Mouse (Mus musculus): ENCODE results near the gene Scin. TPM values are rescaled to one million over a fixed set of nuclear protein-coding genes. Genes with fewer than 3 reads are reported as not detected.

Scin gene
- total and polyA plus RNA-seq, 3 experiments: 0.30 TPM; not detected in 2

GRCm38 (mm10) chr12:40116214-40116613, 17.8 kb downstream of the Scin start:
- TF ChIP-seq POLR2AphosphoS5 (IDR thresholded peaks at IDR 0.05; ENCODE audit: insufficient replicate concordance, low read depth, low read length): no peak
- TF ChIP-seq CTCF (IDR thresholded peaks at IDR 0.05; ENCODE audit: low read depth, low read length): no peak
- TF ChIP-seq TAL1 (conservative IDR thresholded peaks at IDR 0.05; ENCODE audit: low read depth, low read length): no peak
- TF ChIP-seq GATA2 (IDR thresholded peaks at IDR 0.05; ENCODE audit: borderline replicate concordance, low read depth, low read length): no peak
- no peak for TF ChIP-seq GATA1 (IDR thresholded peaks at IDR 0.05; ENCODE audit: borderline replicate concordance, low read length)
- Histone ChIP-seq H3K36me3 (replicated peaks) (no peaks in the 10 kb centered on the region), H3K27me3 (ENCODE audit: insufficient read depth, low read length) (no peaks in the 10 kb centered on the region), H3K9me3 (replicated peaks) (no peaks in the 10 kb centered on the region), H3K4me1 (ENCODE audit: insufficient read depth, low read depth, low read length) (no peaks in the 10 kb centered on the region), H3K4me3 (ENCODE audit: low read depth, low read length) (no peak overlapping the region)
- ATAC-seq (ENCODE audit: extremely low read depth, insufficient number of reproducible peaks, low FRiP score, poor library complexity, severe bottlenecking): no peak
- no peak for DNase-seq (ENCODE audit: low spot score)

- H3K4me3 ChIP-seq (ENCODE audit: low read depth, low read length): no peak overlapping the region
- DNase-seq (ENCODE audit: low spot score) (no peak), ATAC-seq (ENCODE audit: extremely low read depth, insufficient number of reproducible peaks, low FRiP score, poor library complexity, severe bottlenecking) (no peak)
- no peaks in the 10 kb centered on the region for H3K36me3 ChIP-seq (replicated peaks)
- no peaks in the 10 kb centered on the region for H3K27me3 ChIP-seq (ENCODE audit: insufficient read depth, low read length)
- H3K4me1 ChIP-seq (ENCODE audit: insufficient read depth, low read depth, low read length): no peaks in the 10 kb centered on the region
- H3K9me3 ChIP-seq (replicated peaks): no peaks in the 10 kb centered on the region
- TF ChIP-seq GATA2 (IDR thresholded peaks at IDR 0.05; ENCODE audit: borderline replicate concordance, low read depth, low read length) (no peak), CTCF (IDR thresholded peaks at IDR 0.05; ENCODE audit: low read depth, low read length) (no peak), TAL1 (conservative IDR thresholded peaks at IDR 0.05; ENCODE audit: low read depth, low read length) (no peak)
These were observed 19.1 kb downstream of the Scin start for GRCm38 (mm10) chr12:40114883-40115282.

- Histone ChIP-seq H3K36me3 (replicated peaks) (no peaks in the 10 kb centered on the region), H3K9me3 (replicated peaks) (no peaks in the 10 kb centered on the region), H3K27me3 (ENCODE audit: insufficient read depth, low read length) (no peaks in the 10 kb centered on the region), H3K4me1 (ENCODE audit: insufficient read depth, low read depth, low read length) (no peaks in the 10 kb centered on the region), H3K4me3 (ENCODE audit: low read depth, low read length) (no peak overlapping the region)
- DNase-seq (ENCODE audit: low spot score) (no peak), ATAC-seq (ENCODE audit: extremely low read depth, insufficient number of reproducible peaks, low FRiP score, poor library complexity, severe bottlenecking) (no peak)
- TF ChIP-seq TAL1 (conservative IDR thresholded peaks at IDR 0.05; ENCODE audit: low read depth, low read length) (no peak), GATA1 (IDR thresholded peaks at IDR 0.05; ENCODE audit: borderline replicate concordance, low read length) (no peak)
These were observed 20.0 kb downstream of the Scin start for GRCm38 (mm10) chr12:40114020-40114419.

GRCm38 (mm10) chr12:40113605-40114004, 20.4 kb downstream of the Scin start:
- ATAC-seq (ENCODE audit: extremely low read depth, insufficient number of reproducible peaks, low FRiP score, poor library complexity, severe bottlenecking): no peak
- H3K4me3 ChIP-seq (ENCODE audit: low read depth, low read length): no peak overlapping the region
- no peak for DNase-seq (ENCODE audit: low spot score)
- H3K27me3 ChIP-seq (ENCODE audit: insufficient read depth, low read length): no peaks in the 10 kb centered on the region
- no peaks in the 10 kb centered on the region for H3K9me3 ChIP-seq (replicated peaks)
- H3K4me1 ChIP-seq (ENCODE audit: insufficient read depth, low read depth, low read length): no peaks in the 10 kb centered on the region
- TF ChIP-seq GATA2 (IDR thresholded peaks at IDR 0.05; ENCODE audit: borderline replicate concordance, low read depth, low read length) (no peak), CTCF (IDR thresholded peaks at IDR 0.05; ENCODE audit: low read depth, low read length) (no peak), POLR2AphosphoS5 (IDR thresholded peaks at IDR 0.05; ENCODE audit: insufficient replicate concordance, low read depth, low read length) (no peak), TAL1 (conservative IDR thresholded peaks at IDR 0.05; ENCODE audit: low read depth, low read length) (no peak), GATA1 (IDR thresholded peaks at IDR 0.05; ENCODE audit: borderline replicate concordance, low read length) (no peak)
- no peaks in the 10 kb centered on the region for H3K36me3 ChIP-seq (replicated peaks)

- no peak for TF ChIP-seq POLR2AphosphoS5 (IDR thresholded peaks at IDR 0.05; ENCODE audit: insufficient replicate concordance, low read depth, low read length)
- TF ChIP-seq GATA1 (IDR thresholded peaks at IDR 0.05; ENCODE audit: borderline replicate concordance, low read length): no peak
- no peak for TF ChIP-seq TAL1 (conservative IDR thresholded peaks at IDR 0.05; ENCODE audit: low read depth, low read length)
- no peak for TF ChIP-seq GATA2 (IDR thresholded peaks at IDR 0.05; ENCODE audit: borderline replicate concordance, low read depth, low read length)
- TF ChIP-seq CTCF (IDR thresholded peaks at IDR 0.05; ENCODE audit: low read depth, low read length): no peak
- no peak for ATAC-seq (ENCODE audit: extremely low read depth, insufficient number of reproducible peaks, low FRiP score, poor library complexity, severe bottlenecking)
- Histone ChIP-seq H3K4me3 (ENCODE audit: low read depth, low read length) (no peak overlapping the region), H3K9me3 (replicated peaks) (no peaks in the 10 kb centered on the region), H3K27me3 (ENCODE audit: insufficient read depth, low read length) (no peaks in the 10 kb centered on the region), H3K36me3 (replicated peaks) (no peaks in the 10 kb centered on the region), H3K4me1 (ENCODE audit: insufficient read depth, low read depth, low read length) (0 out of 2 replicates have a peak, but pooled peaks cover 3% of the 10 kb centered on the region)
- no peak for DNase-seq (ENCODE audit: low spot score)
These were observed 24.8 kb downstream of the Scin start for GRCm38 (mm10) chr12:40109227-40109626.

GRCm38 (mm10) chr12:40108143-40108542, 25.9 kb downstream of the Scin start:
- ATAC-seq (ENCODE audit: extremely low read depth, insufficient number of reproducible peaks, low FRiP score, poor library complexity, severe bottlenecking) (no peak), DNase-seq (ENCODE audit: low spot score) (no peak)
- no peaks in the 10 kb centered on the region for H3K9me3 ChIP-seq (replicated peaks)
- H3K4me1 ChIP-seq (ENCODE audit: insufficient read depth, low read depth, low read length): 0 out of 2 replicates have a peak, but pooled peaks cover 3% of the 10 kb centered on the region
- H3K36me3 ChIP-seq (replicated peaks): no peaks in the 10 kb centered on the region
- no peak overlapping the region for H3K4me3 ChIP-seq (ENCODE audit: low read depth, low read length)
- TF ChIP-seq TAL1 (conservative IDR thresholded peaks at IDR 0.05; ENCODE audit: low read depth, low read length): no peak
- no peak for TF ChIP-seq GATA1 (IDR thresholded peaks at IDR 0.05; ENCODE audit: borderline replicate concordance, low read length)
- no peak for TF ChIP-seq POLR2AphosphoS5 (IDR thresholded peaks at IDR 0.05; ENCODE audit: insufficient replicate concordance, low read depth, low read length)
- TF ChIP-seq GATA2 (IDR thresholded peaks at IDR 0.05; ENCODE audit: borderline replicate concordance, low read depth, low read length): no peak
- no peak for TF ChIP-seq CTCF (IDR thresholded peaks at IDR 0.05; ENCODE audit: low read depth, low read length)
- H3K27me3 ChIP-seq (ENCODE audit: insufficient read depth, low read length): no peaks in the 10 kb centered on the region

- no peaks in the 10 kb centered on the region for H3K9me3 ChIP-seq (replicated peaks)
- TF ChIP-seq GATA2 (IDR thresholded peaks at IDR 0.05; ENCODE audit: borderline replicate concordance, low read depth, low read length) (no peak), POLR2AphosphoS5 (IDR thresholded peaks at IDR 0.05; ENCODE audit: insufficient replicate concordance, low read depth, low read length) (no peak), CTCF (IDR thresholded peaks at IDR 0.05; ENCODE audit: low read depth, low read length) (no peak), TAL1 (conservative IDR thresholded peaks at IDR 0.05; ENCODE audit: low read depth, low read length) (no peak), GATA1 (IDR thresholded peaks at IDR 0.05; ENCODE audit: borderline replicate concordance, low read length) (no peak)
- ATAC-seq (ENCODE audit: extremely low read depth, insufficient number of reproducible peaks, low FRiP score, poor library complexity, severe bottlenecking) (no peak), DNase-seq (ENCODE audit: low spot score) (no peak)
- no peaks in the 10 kb centered on the region for H3K36me3 ChIP-seq (replicated peaks)
- H3K27me3 ChIP-seq (ENCODE audit: insufficient read depth, low read length): no peaks in the 10 kb centered on the region
- H3K4me3 ChIP-seq (ENCODE audit: low read depth, low read length): no peak overlapping the region
- 0 out of 2 replicates have a peak, but pooled peaks cover 3% of the 10 kb centered on the region for H3K4me1 ChIP-seq (ENCODE audit: insufficient read depth, low read depth, low read length)
These were observed 27.2 kb downstream of the Scin start for GRCm38 (mm10) chr12:40106874-40107273.
